Mouse (Mus musculus): ENCODE measurements around the gene 2610021A01Rik. TPM values are rescaled to one million over a fixed set of nuclear protein-coding genes. Genes with fewer than 3 reads are reported as not detected.
"Not testable (repeated sequence)": the region's sequence is repeated elsewhere in the genome, so short reads cannot be mapped to it uniquely, and the experiment has no call there.

2610021A01Rik gene
- total RNA-seq (2012; rRNA removed), result 50.6 and 53.6 TPM in 2 replicates

DNA sequence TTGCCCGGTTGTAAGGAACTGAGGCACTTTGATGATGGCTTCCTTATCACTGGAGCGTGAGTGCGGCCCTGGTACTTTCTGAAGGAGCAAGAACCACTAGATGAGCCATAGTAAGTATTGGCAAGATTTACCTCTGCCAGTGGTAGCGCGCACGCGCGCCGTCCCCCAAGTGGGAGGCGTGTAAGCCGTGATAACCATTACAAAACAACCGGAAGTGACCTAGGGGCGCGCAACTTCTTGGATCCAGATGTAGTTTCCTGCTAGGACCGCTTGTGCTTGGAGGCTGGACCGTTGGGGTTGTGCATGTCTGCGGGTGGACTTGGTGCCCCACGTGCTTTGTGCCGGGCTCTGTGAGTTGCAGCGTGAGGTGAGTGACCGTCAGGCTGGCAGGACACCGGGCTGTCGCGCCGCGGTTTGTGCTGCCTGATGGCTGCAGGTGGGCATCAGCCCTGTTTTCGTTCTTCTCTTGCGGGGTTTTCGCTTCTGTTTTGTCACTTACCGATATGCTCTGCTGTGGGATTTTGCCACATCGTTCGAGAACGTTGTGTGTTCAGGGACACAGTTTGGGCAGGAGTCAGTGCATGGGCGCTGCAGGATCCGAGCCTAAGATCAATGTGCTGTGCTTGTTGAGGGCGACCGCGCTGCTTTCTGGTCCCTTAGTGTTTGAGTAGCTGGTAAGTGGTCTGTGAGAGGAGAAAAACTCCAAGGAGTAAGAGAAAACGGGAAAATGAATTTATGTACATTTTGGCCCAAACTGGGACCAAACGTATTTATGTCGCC lies at the start of gene 2610021A01Rik:
2610021A01Rik (plus strand) TSS at position 197 of the 780 bp plus-strand sequence.
- H3K9me3 ChIP-seq (ENCODE audit: control insufficient read depth, insufficient read depth, low read depth, low read length), result no peaks in the 10 kb centered on the region
- in situ Hi-C loops (cut with MboI; ENCODE audit: low sequenced_read_pairs in 2 of 2, unreplicated experiment in 2 of 2), result no loop called here
- H3K27ac ChIP-seq (ENCODE audit: insufficient read depth, low read depth, low read length, poor library complexity, severe bottlenecking), result peak within 1 kb of the TSS; percentile 68
- peak within 1 kb of the TSS; percentile 76 to 97 for H3K4me3 ChIP-seq (ENCODE audit: insufficient read depth in 1 of 2, low read depth in 1 of 2, low read length in 2 of 2, poor library complexity in 1 of 2, severe bottlenecking in 1 of 2)
- peak; percentile 83 for DNase-seq (ENCODE audit: low read depth, low spot score)
- H3K36me3 ChIP-seq (ENCODE audit: control insufficient read depth, insufficient read depth, low read length, poor library complexity, severe bottlenecking), result no peaks in the 10 kb centered on the region
- H3K4me1 ChIP-seq (ENCODE audit: control insufficient read depth in 2 of 2, insufficient read depth in 2 of 2, low read length in 2 of 2, poor library complexity in 1 of 2), result peaks cover 2 to 5% of the 10 kb centered on the region in 2 experiments; a peak in 2 of 4 replicates
- H3K9ac ChIP-seq (ENCODE audit: insufficient read depth, low read depth, low read length, poor library complexity, severe bottlenecking), result peak within 1 kb of the TSS; percentile 93
- TF ChIP-seq CHD2 (IDR thresholded peaks at IDR 0.05; ENCODE audit: low read depth, low read length), result no peak
- peak; percentile 74; the same call in 1 of the 2 replicates for TF ChIP-seq HCFC1 (IDR thresholded peaks at IDR 0.05; ENCODE audit: borderline replicate concordance, insufficient read depth, low read length)
- TF ChIP-seq ZC3H11A (IDR thresholded peaks at IDR 0.05; ENCODE audit: borderline replicate concordance, low read depth, low read length), result no peak
- TF ChIP-seq ZNF384 (IDR thresholded peaks at IDR 0.05; ENCODE audit: low read depth, low read length), result no peak

DNA sequence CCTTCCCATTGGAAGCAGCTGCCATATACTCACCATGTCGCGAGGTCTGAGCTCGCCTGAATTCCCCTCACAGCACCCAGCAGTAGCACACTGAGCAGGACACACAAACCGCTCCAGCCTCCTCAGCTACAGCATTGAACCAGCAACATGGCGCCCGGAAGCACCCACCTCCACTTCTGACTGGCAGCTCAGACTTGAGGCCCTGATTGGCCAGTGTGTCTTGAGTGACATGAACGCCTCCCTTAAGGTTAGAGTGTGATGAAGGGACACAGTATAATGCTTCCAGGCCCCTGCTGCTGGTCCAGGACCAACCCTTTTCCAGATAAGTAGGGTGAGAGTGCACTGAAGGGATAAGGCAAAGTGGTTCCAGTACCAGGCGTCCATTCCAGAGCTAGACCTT lies 38.3 kb upstream of the 2610021A01Rik start:
- in situ Hi-C loops (cut with MboI; ENCODE audit: low sequenced_read_pairs in 2 of 2, unreplicated experiment in 2 of 2), result no loop called here
- Histone ChIP-seq H3K9ac (ENCODE audit: insufficient read depth, low read depth, low read length, poor library complexity, severe bottlenecking) (peak overlapping the region; percentile 90), H3K4me3 (ENCODE audit: insufficient read depth in 1 of 2, low read depth in 1 of 2, low read length in 2 of 2, poor library complexity in 1 of 2, severe bottlenecking in 1 of 2) (peak overlapping the region; percentile 89 to 99), H3K27ac (ENCODE audit: insufficient read depth, low read depth, low read length, poor library complexity, severe bottlenecking) (peak overlapping the region; percentile 70), H3K36me3 (ENCODE audit: control insufficient read depth, insufficient read depth, low read length, poor library complexity, severe bottlenecking) (peaks cover 9% of the 10 kb centered on the region), H3K9me3 (ENCODE audit: control insufficient read depth, insufficient read depth, low read depth, low read length) (no peaks in the 10 kb centered on the region), H3K4me1 (ENCODE audit: control insufficient read depth in 2 of 2, insufficient read depth in 2 of 2, low read length in 2 of 2, poor library complexity in 1 of 2) (peaks cover 2 to 4% of the 10 kb centered on the region in 2 experiments; a peak in 1 of 4 replicates)
- peak; percentile 78 for DNase-seq (ENCODE audit: low read depth, low spot score)
- TF ChIP-seq CHD2 (IDR thresholded peaks at IDR 0.05; ENCODE audit: low read depth, low read length) (peak; percentile 68), HCFC1 (IDR thresholded peaks at IDR 0.05; ENCODE audit: borderline replicate concordance, insufficient read depth, low read length) (no peak)

DNA sequence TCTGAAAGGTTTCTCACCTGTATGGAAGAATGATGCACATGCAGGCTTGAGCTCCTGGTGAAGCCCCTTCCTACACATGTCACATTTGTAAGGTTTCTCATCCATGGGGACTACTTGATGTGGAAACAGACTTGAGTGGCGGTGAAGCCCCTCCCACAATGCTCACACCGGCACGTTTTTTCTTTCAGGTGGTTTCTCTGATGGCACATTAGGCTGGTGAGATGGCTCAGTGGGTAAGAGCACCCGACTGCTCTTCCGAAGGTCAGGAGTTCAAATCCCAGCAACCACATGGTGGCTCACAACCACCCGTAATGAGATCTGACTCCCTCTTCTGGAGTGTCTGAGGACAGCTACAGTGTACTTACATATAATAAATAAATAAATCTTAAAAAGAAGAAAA lies 25.5 kb upstream of the 2610021A01Rik start, which contains the start of gene Gm6871:
Gm6871 (minus strand) TSS at position 101 of the 400 bp plus-strand sequence.
- H3K36me3 ChIP-seq (ENCODE audit: control insufficient read depth, insufficient read depth, low read length, poor library complexity, severe bottlenecking); H3K27ac ChIP-seq (ENCODE audit: insufficient read depth, low read depth, low read length, poor library complexity, severe bottlenecking); H3K9me3 ChIP-seq (ENCODE audit: control insufficient read depth, insufficient read depth, low read depth, low read length); H3K4me1 ChIP-seq (ENCODE audit: control insufficient read depth in 2 of 2, insufficient read depth in 2 of 2, low read length in 2 of 2, poor library complexity in 1 of 2); H3K4me3 ChIP-seq (ENCODE audit: insufficient read depth in 1 of 2, low read depth in 1 of 2, low read length in 2 of 2, poor library complexity in 1 of 2, severe bottlenecking in 1 of 2); H3K9ac ChIP-seq (ENCODE audit: insufficient read depth, low read depth, low read length, poor library complexity, severe bottlenecking); DNase-seq (ENCODE audit: low read depth, low spot score); in situ Hi-C loops (cut with MboI; ENCODE audit: low sequenced_read_pairs in 2 of 2, unreplicated experiment in 2 of 2): not testable (repeated sequence)

DNA sequence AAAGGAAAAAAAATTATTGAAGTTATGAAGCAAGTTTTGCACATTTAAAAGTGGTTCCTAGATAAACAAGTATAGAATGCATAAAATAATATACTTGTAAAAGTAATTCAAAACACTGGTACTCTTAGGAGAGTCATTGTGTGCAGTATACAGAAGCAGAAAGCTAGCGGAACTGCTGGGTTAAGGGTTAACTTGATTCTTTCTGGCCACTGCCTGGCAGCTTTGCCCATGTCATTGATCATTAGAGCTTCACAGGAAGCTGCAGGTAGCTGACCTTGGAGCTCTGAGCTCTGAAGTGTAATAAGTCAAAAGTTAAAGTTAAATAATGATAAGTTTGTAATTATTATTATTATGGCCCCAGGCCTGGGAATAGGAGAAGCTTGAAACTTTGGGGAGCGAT lies 21.1 kb upstream of the 2610021A01Rik start:
- TF ChIP-seq HCFC1 (IDR thresholded peaks at IDR 0.05; ENCODE audit: borderline replicate concordance, insufficient read depth, low read length) (no peak), ZC3H11A (IDR thresholded peaks at IDR 0.05; ENCODE audit: borderline replicate concordance, low read depth, low read length) (no peak), MAFK (IDR thresholded peaks at IDR 0.05; ENCODE audit: insufficient read depth, low read depth, low read length) (no peak), CHD2 (IDR thresholded peaks at IDR 0.05; ENCODE audit: low read depth, low read length) (no peak), ZNF384 (IDR thresholded peaks at IDR 0.05; ENCODE audit: low read depth, low read length) (no peak)
- no peak overlapping the region for H3K27ac ChIP-seq (ENCODE audit: insufficient read depth, low read depth, low read length, poor library complexity, severe bottlenecking)
- H3K9ac ChIP-seq (ENCODE audit: insufficient read depth, low read depth, low read length, poor library complexity, severe bottlenecking), result no peak overlapping the region
- in situ Hi-C loops (cut with MboI; ENCODE audit: low sequenced_read_pairs in 2 of 2, unreplicated experiment in 2 of 2), result no loop called here
- H3K4me3 ChIP-seq (ENCODE audit: insufficient read depth in 1 of 2, low read depth in 1 of 2, low read length in 2 of 2, poor library complexity in 1 of 2, severe bottlenecking in 1 of 2), result no peak overlapping the region
- DNase-seq (ENCODE audit: low read depth, low spot score), result no peak
- no peaks in the 10 kb centered on the region for H3K36me3 ChIP-seq (ENCODE audit: control insufficient read depth, insufficient read depth, low read length, poor library complexity, severe bottlenecking)
- H3K9me3 ChIP-seq (ENCODE audit: control insufficient read depth, insufficient read depth, low read depth, low read length), result no peaks in the 10 kb centered on the region
- H3K4me1 ChIP-seq (ENCODE audit: control insufficient read depth in 2 of 2, insufficient read depth in 2 of 2, low read length in 2 of 2, poor library complexity in 1 of 2), result peaks cover 4 to 9% of the 10 kb centered on the region in 2 experiments

DNA sequence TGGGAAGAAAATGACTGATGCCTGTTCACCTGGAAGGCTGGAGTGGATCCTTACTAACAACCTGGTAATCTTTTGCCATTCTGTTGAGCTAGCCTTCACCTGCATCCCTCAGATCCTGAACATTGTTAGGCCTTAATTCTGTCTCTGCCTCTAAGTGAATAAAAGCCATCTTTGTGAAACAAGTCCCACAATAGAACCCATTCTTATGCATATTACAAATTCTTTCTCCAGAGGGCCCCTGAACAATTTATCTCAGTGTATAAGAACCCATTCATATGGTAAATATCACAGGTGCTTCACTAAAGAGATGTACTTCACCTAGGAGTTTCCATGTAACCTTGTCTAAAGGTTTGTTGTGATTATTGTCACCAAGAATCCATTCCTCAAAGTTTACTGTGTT lies 17.0 kb upstream of the 2610021A01Rik start:
- Histone ChIP-seq H3K9me3 (ENCODE audit: control insufficient read depth, insufficient read depth, low read depth, low read length) (peaks cover under 1% of the 10 kb centered on the region; the same call in 1 of the 2 replicates), H3K4me3 (ENCODE audit: insufficient read depth in 1 of 2, low read depth in 1 of 2, low read length in 2 of 2, poor library complexity in 1 of 2, severe bottlenecking in 1 of 2) (no peak overlapping the region), H3K9ac (ENCODE audit: insufficient read depth, low read depth, low read length, poor library complexity, severe bottlenecking) (no peak overlapping the region), H3K36me3 (ENCODE audit: control insufficient read depth, insufficient read depth, low read length, poor library complexity, severe bottlenecking) (no peaks in the 10 kb centered on the region), H3K27ac (ENCODE audit: insufficient read depth, low read depth, low read length, poor library complexity, severe bottlenecking) (peak overlapping the region; percentile 90; the same call in 1 of the 2 replicates), H3K4me1 (ENCODE audit: control insufficient read depth in 2 of 2, insufficient read depth in 2 of 2, low read length in 2 of 2, poor library complexity in 1 of 2) (peaks cover 4 to 11% of the 10 kb centered on the region in 2 experiments)
- in situ Hi-C loops (cut with MboI; ENCODE audit: low sequenced_read_pairs in 2 of 2, unreplicated experiment in 2 of 2), result no loop called here
- no peak for TF ChIP-seq MAFK (IDR thresholded peaks at IDR 0.05; ENCODE audit: insufficient read depth, low read depth, low read length)
- TF ChIP-seq HCFC1 (IDR thresholded peaks at IDR 0.05; ENCODE audit: borderline replicate concordance, insufficient read depth, low read length), result no peak
- 0 out of 2 replicates have a peak, but pooled peaks have one; percentile 4 for TF ChIP-seq ZNF384 (IDR thresholded peaks at IDR 0.05; ENCODE audit: low read depth, low read length)
- TF ChIP-seq ZC3H11A (IDR thresholded peaks at IDR 0.05; ENCODE audit: borderline replicate concordance, low read depth, low read length), result no peak
- TF ChIP-seq CHD2 (IDR thresholded peaks at IDR 0.05; ENCODE audit: low read depth, low read length), result peak; percentile 79; the same call in 1 of the 2 replicates
- DNase-seq (ENCODE audit: low read depth, low spot score), result peak; percentile 63

DNA sequence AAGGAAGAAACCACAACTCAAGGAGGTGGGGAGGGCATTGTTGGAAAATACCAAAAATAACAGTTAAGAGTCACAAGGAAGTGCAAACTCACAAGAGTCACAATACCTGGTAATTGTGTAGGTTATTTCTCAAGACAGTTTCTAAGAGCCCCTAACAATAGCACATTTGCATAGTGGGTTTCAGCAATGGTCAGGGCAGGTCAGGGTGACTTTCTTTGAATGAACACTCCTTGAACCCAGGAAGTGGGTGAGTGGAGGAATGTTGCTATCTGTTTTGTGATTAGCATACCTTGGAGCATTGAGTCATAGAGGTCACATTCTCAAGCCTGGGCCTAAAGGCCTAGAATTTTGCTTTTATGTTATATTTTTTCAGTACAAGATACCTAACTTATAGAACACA lies 11.2 kb upstream of the 2610021A01Rik start:
- in situ Hi-C loops (cut with MboI; ENCODE audit: low sequenced_read_pairs in 2 of 2, unreplicated experiment in 2 of 2); H3K9ac ChIP-seq (ENCODE audit: insufficient read depth, low read depth, low read length, poor library complexity, severe bottlenecking); H3K4me3 ChIP-seq (ENCODE audit: insufficient read depth in 1 of 2, low read depth in 1 of 2, low read length in 2 of 2, poor library complexity in 1 of 2, severe bottlenecking in 1 of 2); H3K4me1 ChIP-seq (ENCODE audit: control insufficient read depth in 2 of 2, insufficient read depth in 2 of 2, low read length in 2 of 2, poor library complexity in 1 of 2); H3K36me3 ChIP-seq (ENCODE audit: control insufficient read depth, insufficient read depth, low read length, poor library complexity, severe bottlenecking); H3K9me3 ChIP-seq (ENCODE audit: control insufficient read depth, insufficient read depth, low read depth, low read length); DNase-seq (ENCODE audit: low read depth, low spot score): not testable (repeated sequence)
- peak overlapping the region; percentile 81; the same call in 1 of the 2 replicates for H3K27ac ChIP-seq (ENCODE audit: insufficient read depth, low read depth, low read length, poor library complexity, severe bottlenecking)
